Mouse (Mus musculus): ENCODE data around the gene Cog4. TPM values are rescaled to one million over a fixed set of nuclear protein-coding genes. Genes with fewer than 3 reads are reported as not detected.
"Not testable (repeated sequence)": the region's sequence is repeated elsewhere in the genome, so short reads cannot be mapped to it uniquely, and the experiment has no call there.

The Cog4 gene
- total and polyA plus RNA-seq, 2 experiments from 2014 or later = 45.3 to 50.5 TPM

DNA sequence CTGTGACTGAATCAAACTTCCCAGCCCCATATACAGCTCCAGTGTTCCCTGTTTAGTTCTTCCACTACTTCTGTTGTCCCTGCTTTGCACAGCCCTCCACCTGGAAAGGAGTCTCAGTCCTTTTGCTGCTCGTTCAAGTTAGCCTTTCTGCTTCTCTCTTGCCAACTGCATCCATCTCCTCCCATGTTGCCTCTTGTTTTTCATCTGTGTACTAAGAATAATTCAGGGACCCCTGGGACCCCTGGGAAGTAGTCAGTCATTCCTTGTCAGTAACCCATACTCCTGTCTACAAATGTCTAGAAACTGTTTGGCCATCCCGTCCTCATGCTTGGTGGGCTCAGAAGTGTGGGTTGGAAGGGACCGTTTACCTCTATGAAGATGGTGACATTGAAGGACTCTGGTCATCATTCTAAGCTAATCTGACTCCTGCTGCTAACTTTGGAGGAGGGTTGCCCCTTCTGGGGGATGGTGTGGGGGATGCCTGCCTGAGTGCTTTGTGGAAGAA is 74.4 kb downstream of the Cog4 start:
- peak overlapping the region; percentile 83 for H3K4me3 ChIP-seq (ENCODE audit: low read depth, low read length)
- 36% methylated on average over 3 of the region's 3 CpGs for WGBS

DNA sequence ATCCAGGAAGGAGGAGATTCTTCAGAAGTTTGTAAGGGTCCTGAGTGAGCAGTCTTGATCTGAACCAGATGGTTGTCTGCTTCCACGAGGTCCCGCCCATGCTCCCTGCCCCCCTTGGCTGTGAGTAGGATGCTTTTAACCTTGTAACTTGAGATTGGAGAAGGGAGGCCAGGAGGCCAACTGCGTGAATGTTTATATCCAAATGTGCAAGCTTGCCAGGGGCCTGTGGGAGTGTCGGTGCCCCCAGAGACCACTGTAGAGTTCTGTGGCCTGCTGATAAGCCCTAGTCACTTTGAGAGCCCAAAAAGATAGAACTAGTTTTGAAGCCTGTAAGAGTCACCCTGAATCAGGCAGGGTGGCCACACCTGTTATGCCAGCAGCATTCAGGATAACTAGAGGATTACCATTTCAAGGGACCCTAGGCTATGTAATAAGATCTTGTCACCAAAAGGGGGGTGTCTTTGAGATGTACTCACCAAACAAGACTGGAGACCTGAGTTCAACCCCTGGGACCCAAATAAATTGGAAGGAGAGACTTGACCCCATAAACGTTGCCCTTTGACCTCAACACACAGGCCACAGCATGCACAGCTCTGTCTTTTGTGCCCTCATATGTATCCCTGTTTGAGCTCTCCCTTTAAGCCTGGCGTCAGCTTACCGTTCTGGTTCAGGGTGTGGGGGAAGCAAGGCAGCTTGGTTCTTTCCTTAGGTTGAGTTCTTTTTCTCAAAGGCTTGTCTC is 75.3 kb downstream of the Cog4 start:
- Histone ChIP-seq H3K27ac (ENCODE audit: low read depth, low read length) (no peak overlapping the region), H3K4me2 (ENCODE audit: low read depth) (peak overlapping the region; percentile 79), H3K9ac (no peak overlapping the region), H3K9me3 (ENCODE audit: low read length) (no peaks in the 10 kb centered on the region), H3K27me3 (ENCODE audit: insufficient read depth, low read length) (no peaks in the 10 kb centered on the region), H3K36me3 (ENCODE audit: insufficient read depth) (no peaks in the 10 kb centered on the region), H3K4me1 (ENCODE audit: insufficient read depth) (peaks cover 14% of the 10 kb centered on the region), H3K4me3 (ENCODE audit: low read depth, low read length) (no peak overlapping the region)
- TF ChIP-seq CTCF (IDR thresholded peaks at IDR 0.05; ENCODE audit: low read depth) = no peak
- ATAC-seq (no peak), DNase-seq (no peak)
- WGBS = 51% methylated on average over 7 of the region's 7 CpGs

More for the DNA sequence above, 74.4 kb downstream of the Cog4 start:
- Histone ChIP-seq H3K4me1 (ENCODE audit: insufficient read depth) (peaks cover 14% of the 10 kb centered on the region), H3K4me2 (ENCODE audit: low read depth) (peak overlapping the region; percentile 79), H3K9me3 (ENCODE audit: low read length) (no peaks in the 10 kb centered on the region), H3K27ac (ENCODE audit: low read depth, low read length) (0 out of 2 replicates have a peak overlapping the region, but pooled peaks have one; percentile 76), H3K27me3 (ENCODE audit: insufficient read depth, low read length) (no peaks in the 10 kb centered on the region), H3K36me3 (ENCODE audit: insufficient read depth) (no peaks in the 10 kb centered on the region), H3K9ac (peak overlapping the region; percentile 83)
- TF ChIP-seq CTCF (IDR thresholded peaks at IDR 0.05; ENCODE audit: low read depth) = no peak
- no peak for DNase-seq
- ATAC-seq = no peak

DNA sequence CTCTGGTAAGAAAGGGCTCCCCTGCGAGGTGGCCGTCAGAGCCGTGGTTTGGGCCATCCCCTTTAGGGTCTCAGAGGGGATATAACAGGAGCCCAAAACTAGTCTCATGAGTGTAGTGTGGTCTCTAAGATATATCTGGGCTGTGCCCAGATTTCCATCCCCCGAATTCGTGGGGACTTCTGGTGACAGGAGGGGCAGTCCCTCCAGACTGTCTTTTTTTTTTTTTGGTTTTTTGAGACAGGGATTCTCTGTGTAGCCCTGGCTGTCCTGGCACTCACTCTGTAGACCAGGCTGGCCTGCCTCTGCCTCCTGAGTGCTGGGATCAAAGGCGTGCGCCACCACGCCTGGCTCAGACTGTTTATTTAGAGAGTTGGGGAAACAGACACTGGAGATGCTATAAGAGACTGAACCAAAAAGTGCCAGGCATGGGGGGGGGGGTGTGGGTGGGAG is 79.3 kb downstream of the Cog4 start:
- no peak for ATAC-seq
- 87% methylated on average over 8 of the region's 8 CpGs for WGBS
- DNase-seq = no peak
- TF ChIP-seq CTCF (IDR thresholded peaks at IDR 0.05; ENCODE audit: low read depth) = no peak
- Histone ChIP-seq H3K9me3 (ENCODE audit: low read length) (no peaks in the 10 kb centered on the region), H3K27me3 (ENCODE audit: insufficient read depth, low read length) (no peaks in the 10 kb centered on the region), H3K27ac (ENCODE audit: low read depth, low read length) (no peak overlapping the region), H3K4me1 (ENCODE audit: insufficient read depth) (peaks cover 10% of the 10 kb centered on the region), H3K4me2 (ENCODE audit: low read depth) (no peak overlapping the region), H3K4me3 (ENCODE audit: low read depth, low read length) (no peak overlapping the region), H3K9ac (no peak overlapping the region), H3K36me3 (ENCODE audit: insufficient read depth) (0 out of 2 replicates have a peak, but pooled peaks cover 3% of the 10 kb centered on the region)

DNA sequence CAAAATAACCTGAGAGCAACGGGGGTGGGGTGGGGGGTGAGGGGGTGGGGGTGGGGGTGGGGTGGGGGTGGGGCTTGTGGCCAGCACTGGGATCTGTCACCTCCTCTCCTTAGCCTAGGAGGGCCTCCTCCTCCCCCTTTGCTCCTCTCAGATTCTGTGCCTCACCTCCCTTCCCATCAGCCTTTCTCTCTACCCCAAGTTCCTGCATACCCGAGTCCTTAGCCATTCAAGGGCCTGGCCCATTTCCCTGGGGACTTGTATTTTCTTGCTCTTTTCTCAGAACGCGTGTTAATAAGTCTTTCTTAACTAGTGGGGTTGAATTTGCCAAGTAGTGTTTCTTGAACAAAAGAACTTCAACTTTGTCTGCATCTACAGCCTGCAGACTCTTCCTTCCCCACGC is 80.3 kb downstream of the Cog4 start:
- no peak for DNase-seq
- 0 out of 2 replicates have a peak, but pooled peaks cover 4% of the 10 kb centered on the region for H3K36me3 ChIP-seq (ENCODE audit: insufficient read depth)
- H3K27ac ChIP-seq (ENCODE audit: low read depth, low read length) = no peak overlapping the region
- WGBS = 44% methylated on average over 5 of the region's 5 CpGs
- H3K4me3 ChIP-seq (ENCODE audit: low read depth, low read length) = no peak overlapping the region
- H3K27me3 ChIP-seq (ENCODE audit: insufficient read depth, low read length) = no peaks in the 10 kb centered on the region
- H3K4me2 ChIP-seq (ENCODE audit: low read depth) = no peak overlapping the region
- no peak for TF ChIP-seq CTCF (IDR thresholded peaks at IDR 0.05; ENCODE audit: low read depth)
- peaks cover under 1% of the 10 kb centered on the region; the same call in 1 of the 2 replicates for H3K4me1 ChIP-seq (ENCODE audit: insufficient read depth)
- no peaks in the 10 kb centered on the region for H3K9me3 ChIP-seq (ENCODE audit: low read length)
- no peak overlapping the region for H3K9ac ChIP-seq
- ATAC-seq = no peak

DNA sequence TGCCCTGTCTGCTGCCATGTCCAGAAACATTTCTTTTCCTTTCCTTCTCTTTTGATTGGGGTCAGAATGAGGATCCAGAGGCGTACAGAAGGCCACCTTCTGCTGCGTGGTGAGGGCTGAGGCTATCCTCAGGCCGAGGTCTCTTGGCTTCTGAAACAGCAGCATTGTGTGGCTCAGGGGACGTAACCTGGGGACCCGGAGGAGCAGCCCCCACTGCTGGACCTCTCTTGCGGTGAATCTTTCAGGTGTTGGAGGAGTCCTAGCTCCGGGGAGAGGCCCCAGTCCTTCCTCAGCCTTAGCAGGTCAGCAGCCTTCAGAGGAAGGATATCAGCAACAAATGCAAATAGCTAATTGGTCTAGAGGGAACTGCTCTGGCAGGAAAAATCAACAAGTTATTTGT is 82.0 kb downstream of the Cog4 start:
- no peak overlapping the region for H3K4me2 ChIP-seq (ENCODE audit: low read depth)
- no peak overlapping the region for H3K27ac ChIP-seq (ENCODE audit: low read depth, low read length)
- no peaks in the 10 kb centered on the region for H3K27me3 ChIP-seq (ENCODE audit: insufficient read depth, low read length)
- DNase-seq (no peak), ATAC-seq (no peak)
- H3K9ac ChIP-seq = no peak overlapping the region
- 0 out of 2 replicates have a peak, but pooled peaks cover 4% of the 10 kb centered on the region for H3K36me3 ChIP-seq (ENCODE audit: insufficient read depth)
- H3K4me3 ChIP-seq (ENCODE audit: low read depth, low read length) = no peak overlapping the region
- no peak for TF ChIP-seq CTCF (IDR thresholded peaks at IDR 0.05; ENCODE audit: low read depth)
- no peaks in the 10 kb centered on the region for H3K9me3 ChIP-seq (ENCODE audit: low read length)
- 87% methylated on average over 7 of the region's 7 CpGs for WGBS
- no peaks in the 10 kb centered on the region for H3K4me1 ChIP-seq (ENCODE audit: insufficient read depth)

DNA sequence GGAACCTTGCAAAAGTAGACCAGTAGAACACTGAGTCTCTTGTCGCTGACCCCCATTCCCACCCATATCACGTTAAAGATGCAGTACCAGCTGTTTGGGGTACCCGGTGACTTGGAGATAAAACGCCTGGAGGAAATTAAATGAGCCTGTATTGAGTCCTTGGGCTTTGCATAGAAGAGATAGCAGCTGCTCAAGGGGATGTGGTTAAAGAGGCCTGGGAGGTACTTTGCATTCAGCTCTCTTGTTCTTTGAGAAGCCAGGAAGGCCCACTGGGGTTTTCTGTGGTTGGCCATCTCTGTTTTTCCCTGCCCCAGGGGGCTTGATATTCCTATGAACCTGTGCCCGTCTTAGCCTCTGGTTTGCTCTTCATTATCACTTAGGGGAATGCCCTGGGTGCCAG is 82.7 kb downstream of the Cog4 start:
- WGBS = 63% methylated on average over 5 of the region's 5 CpGs
- DNase-seq (no peak), ATAC-seq (no peak)
- H3K9me3 ChIP-seq (ENCODE audit: low read length) = no peaks in the 10 kb centered on the region
- no peak overlapping the region for H3K4me3 ChIP-seq (ENCODE audit: low read depth, low read length)
- no peak overlapping the region for H3K27ac ChIP-seq (ENCODE audit: low read depth, low read length)
- no peaks in the 10 kb centered on the region for H3K4me1 ChIP-seq (ENCODE audit: insufficient read depth)
- TF ChIP-seq CTCF (IDR thresholded peaks at IDR 0.05; ENCODE audit: low read depth) = no peak
- H3K9ac ChIP-seq = no peak overlapping the region
- 0 out of 2 replicates have a peak, but pooled peaks cover 4% of the 10 kb centered on the region for H3K36me3 ChIP-seq (ENCODE audit: insufficient read depth)
- no peaks in the 10 kb centered on the region for H3K27me3 ChIP-seq (ENCODE audit: insufficient read depth, low read length)
- no peak overlapping the region for H3K4me2 ChIP-seq (ENCODE audit: low read depth)

DNA sequence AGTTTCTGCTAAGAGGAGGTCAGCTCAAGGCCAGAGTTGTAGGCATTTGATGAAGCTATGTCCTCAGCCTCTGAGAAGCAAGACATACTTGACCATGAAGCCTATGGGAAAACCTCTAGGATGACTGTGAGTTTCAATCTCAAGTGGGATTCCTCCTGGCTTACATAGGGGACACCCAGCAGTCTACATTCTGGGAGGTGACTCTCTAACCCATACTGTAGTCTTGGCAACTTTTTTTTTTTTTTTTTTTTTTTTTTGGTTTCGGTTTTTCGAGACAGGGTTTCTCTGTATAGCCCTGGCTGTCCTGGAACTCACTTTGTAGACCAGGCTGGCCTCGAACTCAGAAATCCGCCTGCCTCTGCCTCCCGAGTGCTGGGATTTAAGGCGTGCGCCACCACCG is 83.3 kb downstream of the Cog4 start:
- not testable (repeated sequence) for H3K36me3 ChIP-seq (ENCODE audit: insufficient read depth); H3K4me1 ChIP-seq (ENCODE audit: insufficient read depth); ATAC-seq; DNase-seq; H3K4me3 ChIP-seq (ENCODE audit: low read depth, low read length); H3K4me2 ChIP-seq (ENCODE audit: low read depth); H3K27me3 ChIP-seq (ENCODE audit: insufficient read depth, low read length); H3K9ac ChIP-seq; H3K9me3 ChIP-seq (ENCODE audit: low read length); H3K27ac ChIP-seq (ENCODE audit: low read depth, low read length)
- 93% methylated on average over 8 of the region's 8 CpGs for WGBS
